Mouse (Mus musculus) lung, postnatal 14 days (tissue): Measurements from ENCODE around the gene Ptprg.

Source experiments
- DNase-seq: peaks from one replicate; pipeline ENCODE4 v3.0.0; 2021

Gene Ptprg

GRCm38 (mm10) chr14:11553273-11553665, at the start of gene Ptprg:
Gene Ptprg, plus strand, starts transcription at chr14:11553532.
- peak; percentile 87 for DNase-seq

DNA sequence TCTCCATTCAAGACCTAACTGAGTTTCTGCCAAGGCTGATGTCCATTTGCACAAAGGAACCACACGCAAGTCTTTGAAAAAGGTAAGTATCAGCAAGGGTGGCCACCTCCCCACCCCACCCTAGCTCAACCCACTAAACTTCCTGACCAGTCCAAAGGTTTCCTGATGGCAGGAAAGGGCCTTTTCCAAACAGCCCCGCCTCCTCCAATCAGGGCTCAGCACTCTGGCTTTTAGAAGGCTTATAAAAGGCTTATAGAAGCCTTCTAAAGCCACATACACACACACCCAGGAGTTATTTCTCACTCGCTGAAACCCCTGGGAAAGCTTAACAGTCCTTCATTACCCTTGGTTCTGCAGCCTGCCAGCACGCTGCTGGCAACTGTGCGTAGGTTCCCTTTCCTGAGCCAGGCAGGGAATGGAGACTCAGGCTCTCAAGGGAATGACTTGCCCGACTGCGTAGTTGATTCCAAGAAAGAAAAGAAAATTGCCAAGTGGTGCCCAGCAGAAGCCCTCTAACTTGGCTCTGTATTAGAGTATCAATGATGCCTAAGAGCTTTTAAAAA, 49.4 kb upstream of the Ptprg start:
- no peak for DNase-seq

DNA sequence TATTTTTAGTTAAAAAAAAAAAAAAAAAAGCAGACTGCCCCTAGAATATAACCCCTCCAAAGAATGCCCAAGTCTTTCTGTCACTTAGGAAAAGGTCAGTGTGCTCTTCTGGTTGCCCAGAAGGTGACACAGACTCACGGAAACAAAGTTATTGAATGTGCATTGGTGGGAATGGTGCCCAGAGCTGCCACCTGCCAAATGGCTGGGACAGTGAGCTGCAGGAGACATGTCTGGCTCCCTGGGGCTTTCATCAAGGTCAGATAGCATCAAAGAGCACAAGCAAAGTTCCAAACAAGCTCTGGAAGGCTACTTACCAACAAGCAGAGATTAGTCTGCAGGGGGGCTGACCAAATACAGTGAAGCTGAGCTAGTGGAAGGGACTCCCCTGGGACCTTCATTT, 43.2 kb upstream of the Ptprg start:
- no peak for DNase-seq

- DNase-seq: no peak
Observed at GRCm38 (mm10) chr14:11519171-11519570, 34.2 kb upstream of the Ptprg start.

DNA sequence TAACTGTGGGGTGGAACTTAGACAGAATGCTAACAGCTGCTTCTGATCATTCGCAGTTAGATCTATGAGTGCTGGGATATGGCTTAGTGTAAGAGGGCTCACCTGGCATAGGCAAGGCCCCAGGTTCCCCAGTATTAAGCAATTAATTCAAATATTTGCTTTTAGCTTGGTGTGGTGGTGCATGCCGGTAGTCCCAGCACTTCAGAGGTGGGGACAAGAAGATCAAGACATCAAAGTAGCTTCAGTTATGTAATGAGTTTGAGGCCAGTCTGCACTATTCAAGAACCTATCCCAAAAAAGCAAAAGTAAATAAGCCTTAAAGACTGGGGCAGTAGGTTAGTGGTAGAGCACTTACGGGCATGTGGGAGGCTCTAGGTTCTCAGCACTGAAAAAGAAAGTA, 30.3 kb upstream of the Ptprg start:
- DNase-seq: no peak

DNA sequence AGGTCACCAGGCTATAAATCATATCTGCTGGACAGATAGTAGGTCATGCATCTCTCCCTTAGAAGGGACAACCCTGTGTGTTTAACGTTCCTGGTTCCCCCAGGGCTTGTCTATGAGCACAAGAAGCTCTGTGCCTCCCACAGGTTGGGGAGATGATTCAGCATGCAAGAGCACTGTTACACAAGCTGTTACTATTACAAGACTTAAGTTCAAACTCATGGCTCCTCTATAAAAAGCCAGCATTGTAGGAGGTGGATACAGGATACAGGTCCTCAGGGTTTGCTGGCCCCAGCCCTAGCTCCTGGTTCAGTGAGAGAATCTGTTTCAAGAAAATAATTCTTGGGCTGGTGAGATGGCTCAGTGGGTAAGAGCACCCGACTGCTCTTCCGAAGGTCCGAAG, 23.7 kb upstream of the Ptprg start:
- no peak for DNase-seq

DNA sequence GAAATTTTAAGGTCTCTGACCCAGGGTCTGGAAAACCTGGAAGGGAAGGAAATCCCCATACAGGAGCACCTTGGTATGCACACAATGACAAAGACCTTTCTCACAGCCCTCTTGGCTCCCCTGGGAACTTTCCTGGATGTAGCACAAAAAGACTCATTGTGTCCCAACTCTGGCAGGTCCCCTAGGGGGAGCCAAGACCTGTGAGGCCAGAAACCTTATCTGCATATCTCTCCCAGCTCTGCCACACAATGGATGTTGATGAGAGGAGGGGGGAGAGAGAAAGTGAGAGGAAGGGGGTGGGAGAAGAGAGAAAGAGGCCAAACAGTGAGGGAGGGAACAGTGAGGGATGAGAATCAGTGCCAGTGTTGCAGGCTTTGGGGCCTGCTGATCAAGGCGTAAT, 18.9 kb upstream of the Ptprg start:
- DNase-seq: peak; percentile 18

GRCm38 (mm10) chr14:11536121-11536520, 17.2 kb upstream of the Ptprg start:
- DNase-seq: no peak

DNA sequence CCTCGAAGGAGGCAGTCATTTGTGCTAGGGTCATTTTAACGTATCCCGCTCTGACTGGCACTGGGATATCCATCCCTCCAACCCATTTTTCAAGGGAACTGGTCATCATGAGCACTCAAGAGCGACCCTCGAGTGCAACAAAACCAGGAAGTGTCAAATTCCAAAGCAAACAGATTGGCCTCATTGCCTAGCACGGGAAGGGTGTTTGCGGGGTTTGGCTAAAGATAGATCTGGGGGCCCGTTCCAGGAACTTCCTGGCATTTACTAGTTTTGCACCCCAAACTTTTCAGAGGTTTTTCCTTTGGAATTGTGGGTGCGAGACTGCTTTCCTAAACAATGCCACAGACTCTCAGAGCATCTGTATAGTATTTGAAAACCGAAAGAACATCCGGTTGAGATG, 1.4 kb upstream of the Ptprg start:
- peak; percentile 8 for DNase-seq

GRCm38 (mm10) chr14:11552521-11553272, 635 bp upstream of the Ptprg start:
- DNase-seq: peak; percentile 40

DNA sequence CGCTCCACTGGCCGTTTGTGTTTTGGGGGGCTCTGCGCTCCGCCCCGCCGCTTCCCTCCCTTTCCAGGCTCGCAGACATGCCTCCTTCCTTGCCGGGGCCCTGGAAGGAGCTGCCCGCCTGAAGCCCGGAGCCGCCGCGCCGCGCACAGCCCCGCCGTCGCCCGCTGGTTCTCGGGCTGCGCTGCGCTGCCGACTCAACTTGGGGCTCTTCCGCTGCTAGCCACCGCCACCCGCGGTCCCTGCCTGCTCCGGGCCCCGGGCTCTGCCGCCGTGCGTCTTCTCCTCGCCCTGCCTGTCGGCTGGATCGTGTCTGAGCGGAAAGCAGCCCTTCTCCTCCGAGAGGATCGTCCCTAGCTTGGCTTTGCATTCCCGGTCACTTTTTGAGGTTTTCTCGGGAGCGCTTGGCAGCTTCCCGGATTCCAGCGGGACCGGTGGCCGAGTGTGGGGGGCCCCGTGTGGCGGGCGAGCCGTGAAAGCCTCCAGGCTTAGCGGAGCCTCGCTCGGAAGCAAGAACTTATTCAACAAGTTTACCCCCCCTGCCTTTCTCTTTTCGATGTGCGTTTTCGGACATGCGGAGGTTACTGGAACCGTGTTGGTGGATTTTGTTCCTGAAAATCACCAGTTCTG, 460 bp downstream of the Ptprg start:
- no peak for DNase-seq

- peak; percentile 69 for DNase-seq
Observed at GRCm38 (mm10) chr14:11554306-11555041, 1.1 kb downstream of the Ptprg start.

DNA sequence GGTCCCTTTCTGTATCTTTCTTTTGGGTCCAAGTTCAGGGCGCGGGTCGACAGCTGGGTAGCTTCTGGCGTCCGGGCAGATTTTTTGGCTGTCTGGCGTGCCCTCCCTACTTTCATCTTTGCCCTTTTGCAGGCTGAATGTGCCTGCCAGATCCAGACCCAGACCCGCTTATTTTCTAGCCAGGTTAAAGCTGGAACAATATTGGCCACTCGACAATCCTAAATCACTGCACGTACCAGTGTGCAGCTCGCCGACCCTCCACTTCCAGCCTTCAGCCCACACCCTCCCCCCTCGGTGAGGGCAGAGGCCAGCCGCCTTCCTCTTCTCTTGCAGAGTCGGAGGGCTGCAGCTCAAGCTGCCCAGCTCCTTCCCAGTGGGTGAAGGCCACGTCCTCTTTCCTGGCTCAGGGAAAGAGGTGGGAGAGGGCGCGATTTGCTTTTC, 1.7 kb downstream of the Ptprg start:
- DNase-seq: peak; percentile 40

GRCm38 (mm10) chr14:11555521-11556355, 2.4 kb downstream of the Ptprg start:
- DNase-seq: peak; percentile 16

- DNase-seq: peak; percentile 63
Observed at GRCm38 (mm10) chr14:11556356-11557130, 3.2 kb downstream of the Ptprg start.

DNA sequence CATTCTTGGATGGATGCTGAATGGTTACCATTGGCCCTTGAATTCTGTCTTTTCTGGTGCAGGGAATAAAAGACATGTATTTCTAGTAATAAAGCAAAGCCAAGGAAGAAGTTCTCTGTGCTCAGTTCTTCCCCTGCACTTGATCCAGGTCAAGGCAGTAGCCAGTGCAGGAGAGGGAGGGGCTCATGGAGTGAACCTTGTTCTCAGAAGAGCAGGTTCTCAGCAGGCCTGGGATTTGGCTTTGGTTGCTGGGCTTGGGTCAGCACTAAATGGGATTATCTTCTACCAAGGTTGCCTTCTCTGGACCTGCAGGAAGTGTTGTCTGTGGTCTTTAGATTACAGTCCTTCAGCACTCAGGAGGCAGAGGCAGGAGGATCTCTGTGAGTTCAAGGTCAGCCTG, 5.2 kb downstream of the Ptprg start:
- no peak for DNase-seq

GRCm38 (mm10) chr14:11560641-11561232, 7.4 kb downstream of the Ptprg start:
- DNase-seq: no peak

- DNase-seq: no peak
Observed at GRCm38 (mm10) chr14:11561397-11561796, 8.1 kb downstream of the Ptprg start.

DNA sequence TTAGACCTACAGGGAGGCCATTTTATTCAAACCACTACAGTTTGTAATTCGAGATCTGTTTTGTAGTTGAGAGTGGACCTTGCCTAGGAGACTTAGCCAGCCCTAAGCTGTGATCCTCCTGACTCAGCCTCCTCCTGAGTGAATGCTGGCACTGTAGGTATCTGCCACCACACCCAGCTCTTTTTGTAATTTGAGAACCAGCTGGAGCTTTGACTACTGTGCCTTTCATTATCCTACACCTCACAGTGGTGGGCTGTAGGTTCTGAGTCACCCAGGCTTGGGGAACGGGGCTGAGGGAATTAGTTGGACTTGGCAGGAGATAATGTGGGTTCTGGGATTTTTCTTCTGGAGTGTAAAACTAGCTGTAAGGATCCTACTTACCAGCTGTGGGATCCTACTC, 9.5 kb downstream of the Ptprg start:
- no peak for DNase-seq

DNA sequence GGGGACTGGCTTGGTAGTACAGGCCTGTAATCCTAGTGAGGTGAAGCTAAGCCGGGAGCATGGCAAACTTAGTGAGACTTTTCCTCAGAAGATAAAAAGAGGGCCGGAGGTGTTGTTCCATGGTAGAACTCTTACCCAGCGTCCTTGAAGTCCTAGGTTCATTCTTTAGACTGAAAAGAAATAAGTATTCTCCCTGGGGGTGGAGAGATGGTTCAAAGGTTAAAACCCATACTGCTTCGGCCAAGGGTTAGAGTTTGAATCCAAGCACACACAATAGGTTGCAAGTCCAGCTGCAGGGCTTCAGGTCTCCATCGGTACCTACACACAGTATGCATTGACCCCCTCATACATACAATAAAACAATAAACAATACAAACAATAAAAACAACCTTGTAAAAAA, 10.3 kb downstream of the Ptprg start:
- no peak for DNase-seq

DNA sequence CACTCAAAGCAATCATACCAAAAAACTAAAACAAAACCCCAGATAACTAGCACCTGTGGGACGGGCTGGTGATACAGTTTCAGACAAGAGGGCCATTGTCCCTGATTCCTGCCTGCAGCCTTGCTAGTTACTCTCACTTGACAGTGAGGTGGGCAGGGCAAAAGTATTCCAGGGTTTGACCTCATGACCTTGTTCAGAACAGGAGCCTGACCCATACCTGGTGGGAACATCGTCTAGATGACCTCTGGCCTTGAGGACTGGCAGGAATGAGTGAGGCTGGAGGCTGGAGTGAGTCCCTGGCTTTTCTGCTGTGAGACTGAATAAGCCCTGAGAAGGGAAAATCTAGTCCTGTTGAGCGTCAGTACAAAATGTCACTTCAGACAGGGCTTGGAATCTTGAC, 11.1 kb downstream of the Ptprg start:
- DNase-seq: no peak
